Mouse (Mus musculus): ENCODE data around the gene Tmprss2.

DNA sequence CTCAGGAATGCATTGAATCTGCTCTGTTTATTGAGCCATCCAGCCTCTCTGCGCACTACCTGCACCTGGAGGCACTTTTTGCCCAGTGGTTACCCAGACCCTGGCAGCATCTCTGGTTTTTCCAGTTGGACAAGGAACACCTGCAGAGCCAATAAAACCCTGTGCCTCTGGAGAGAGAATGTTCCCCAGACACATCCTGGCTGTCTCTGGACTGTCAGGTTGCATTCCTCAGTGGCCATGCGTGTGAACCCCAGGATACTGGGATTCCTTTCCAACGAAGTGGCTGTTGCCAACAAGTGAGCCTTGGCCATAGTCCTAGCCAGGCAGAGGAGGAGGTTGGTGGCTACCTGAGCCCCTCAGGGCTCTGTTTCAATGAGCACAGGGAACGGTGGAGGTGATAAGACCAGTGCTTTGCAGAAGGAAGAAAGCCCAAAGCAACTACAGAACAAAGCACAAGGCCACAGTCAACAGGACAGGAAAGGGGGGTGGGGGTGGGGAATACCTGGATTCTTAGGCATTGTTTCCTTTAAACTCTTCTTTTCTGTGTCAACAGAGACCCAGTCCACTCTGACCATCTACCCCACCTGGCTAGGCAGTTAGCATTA lies 22.0 kb upstream of the Tmprss2 start:
- no peak for TF ChIP-seq CTCF (IDR thresholded peaks at IDR 0.05; ENCODE audit: insufficient read depth, low read depth, low read length)
- no peak for TF ChIP-seq POLR2A (IDR thresholded peaks at IDR 0.05; ENCODE audit: insufficient read depth, low read depth, low read length)
